Mouse (Mus musculus): Measurements from ENCODE around the gene Cd180.
A peak's percentile ranks its signal among the peaks of the same experiment; 100 is the strongest.

The Cd180 gene

GRCm38 (mm10) chr13:102745270-102745600 lies 51.9 kb downstream of the Cd180 start:
- DNase-seq = no peak

- no peak for DNase-seq
These were observed 52.4 kb downstream of the Cd180 start for GRCm38 (mm10) chr13:102745626-102746342.

- DNase-seq = peak; percentile 20
These were observed 53.6 kb downstream of the Cd180 start for GRCm38 (mm10) chr13:102746803-102747561.

GRCm38 (mm10) chr13:102749194-102749593 lies 55.8 kb downstream of the Cd180 start:
- DNase-seq = no peak

GRCm38 (mm10) chr13:102749891-102750290 lies 56.5 kb downstream of the Cd180 start:
- no peak for DNase-seq

GRCm38 (mm10) chr13:102753714-102754556 lies 60.6 kb downstream of the Cd180 start:
- DNase-seq = no peak

GRCm38 (mm10) chr13:102755124-102755523 lies 61.8 kb downstream of the Cd180 start:
- DNase-seq = no peak

- DNase-seq = no peak
These were observed 62.7 kb downstream of the Cd180 start for GRCm38 (mm10) chr13:102756071-102756470.

- DNase-seq = no peak
These were observed 64.7 kb downstream of the Cd180 start for GRCm38 (mm10) chr13:102758021-102758420.

- no peak for DNase-seq
These were observed 68.1 kb downstream of the Cd180 start for GRCm38 (mm10) chr13:102761410-102761809.

GRCm38 (mm10) chr13:102762203-102762602 lies 68.8 kb downstream of the Cd180 start:
- DNase-seq = no peak

- no peak for DNase-seq
These were observed 70.9 kb downstream of the Cd180 start for GRCm38 (mm10) chr13:102764218-102764617.

GRCm38 (mm10) chr13:102765216-102765615 lies 71.9 kb downstream of the Cd180 start:
- no peak for DNase-seq

- DNase-seq = no peak
These were observed 73.8 kb downstream of the Cd180 start for GRCm38 (mm10) chr13:102767110-102767509.

- no peak for DNase-seq
These were observed 75.2 kb downstream of the Cd180 start for GRCm38 (mm10) chr13:102768512-102768911.

- DNase-seq = peak; percentile 60
These were observed 76.8 kb downstream of the Cd180 start for GRCm38 (mm10) chr13:102770194-102770593.

GRCm38 (mm10) chr13:102773169-102773568 lies 79.8 kb downstream of the Cd180 start:
- DNase-seq = no peak

GRCm38 (mm10) chr13:102774786-102775201 lies 81.4 kb downstream of the Cd180 start:
- peak; percentile 37 for DNase-seq

GRCm38 (mm10) chr13:102775506-102775905 lies 82.1 kb downstream of the Cd180 start:
- DNase-seq = no peak

- no peak for DNase-seq
These were observed 85.5 kb downstream of the Cd180 start for GRCm38 (mm10) chr13:102778859-102779258.

GRCm38 (mm10) chr13:102779275-102779674 lies 85.9 kb downstream of the Cd180 start:
- DNase-seq = no peak

GRCm38 (mm10) chr13:102783531-102784310 lies 90.4 kb downstream of the Cd180 start:
- DNase-seq = no peak

Measured in lung, postnatal 10 days (tissue).